Mouse (Mus musculus) midbrain, postnatal 0 days (tissue): ENCODE results near the gene Mras. TPM values are rescaled to one million over a fixed set of nuclear protein-coding genes. Genes with fewer than 3 reads are reported as not detected.
A peak's percentile ranks its signal among the peaks of the same experiment; 100 is the strongest.

Source experiments
- ATAC-seq: fragments of 200-750 bp; cut with Nextera tagmentation; 2 replicates; pipeline ENCODE4 v1.8.0; 2017; ENCODE audit warnings: moderate number of reproducible peaks, mild to moderate bottlenecking, moderate TSS enrichment, moderate library complexity; ENCODE audit not compliant: low FRiP score
- DNase-seq: peaks from one replicate; pipeline ENCODE4 v3.0.0-alpha.2; 2015; ENCODE audit warnings: low spot score
- H3K27ac ChIP-seq: fragments of 300-500 bp; sonication (generic); 2 replicates; pipeline ENCODE4 v1.5.1; 2014; ENCODE audit warnings: low read depth, mild to moderate bottlenecking, low read length, mixed read lengths
- H3K27me3 ChIP-seq: fragments of 300-500 bp; sonication (generic); 2 replicates; pipeline ENCODE4 v1.6.1; 2014; ENCODE audit warnings: low read length, control low read depth, mixed read lengths; ENCODE audit not compliant: insufficient read depth
- H3K36me3 ChIP-seq: fragments of 300-500 bp; sonication (generic); 2 replicates; pipeline ENCODE4 v1.6.1; 2014; ENCODE audit warnings: low read length, control low read depth, mixed read lengths; ENCODE audit not compliant: insufficient read depth
- H3K4me1 ChIP-seq: fragments of 300-500 bp; sonication (generic); 2 replicates; pipeline ENCODE4 v1.6.1; 2014; ENCODE audit warnings: mild to moderate bottlenecking, control low read depth, antibody characterized with exemption, low read length, mixed read lengths; ENCODE audit not compliant: insufficient read depth
- H3K4me2 ChIP-seq: fragments of 300-500 bp; sonication (generic); 2 replicates; pipeline ENCODE4 v1.6.1; 2014; ENCODE audit warnings: low read depth, mild to moderate bottlenecking, low read length, mixed read lengths; ENCODE audit not compliant: poor library complexity, severe bottlenecking
- H3K4me3 ChIP-seq: fragments of 300-500 bp; sonication (generic); 2 replicates; pipeline ENCODE4 v1.5.1; 2014; ENCODE audit warnings: low read depth, mild to moderate bottlenecking, low read length, moderate library complexity
- H3K9ac ChIP-seq: fragments of 300-500 bp; sonication (generic); replicated peaks from 2 replicates; pipeline ENCODE4 v1.6.1; 2014; ENCODE audit warnings: mild to moderate bottlenecking, low read length, moderate library complexity, mixed read lengths; ENCODE audit not compliant: poor library complexity, severe bottlenecking
- H3K9me3 ChIP-seq: fragments of 300-500 bp; sonication (generic); 2 replicates; pipeline ENCODE4 v1.6.1; 2016; ENCODE audit warnings: low read length, control low read depth
- CTCF ChIP-seq: IDR thresholded peaks from 2 replicates; pipeline ENCODE4 v1.5.1; 2016; ENCODE audit warnings: antibody characterized with exemption, mild to moderate bottlenecking
- WGBS: fragments of 180-500 bp; shearing (Covaris S2); extraction: QIAGEN DNeasy Blood & Tissue Kit; methylation state at CpG from one replicate; pipeline ENCODE4 v1.1.7; 2014; 5-methylcytosine and 5-hydroxymethylcytosine counted together
- polyA plus RNA-seq: library from polyadenylated mRNA; unstranded; fragments of >200 nt; fragmentation: Nextera tagmentation; extraction: Ambion mirVana; gene quantifications from 2 replicates; pipeline ENCODE4 v1.2.1, GENCODE M21; 2015
- total RNA-seq: library from RNA; depleted of rRNA; stranded (reverse); fragments of >200 nt; gene quantifications from 2 replicates; pipeline ENCODE4 v1.2.3, GENCODE M21; 2014

Gene Mras
- total and polyA plus RNA-seq, 2 experiments from 2014 or later, result 72.6 to 92.9 TPM

DNA sequence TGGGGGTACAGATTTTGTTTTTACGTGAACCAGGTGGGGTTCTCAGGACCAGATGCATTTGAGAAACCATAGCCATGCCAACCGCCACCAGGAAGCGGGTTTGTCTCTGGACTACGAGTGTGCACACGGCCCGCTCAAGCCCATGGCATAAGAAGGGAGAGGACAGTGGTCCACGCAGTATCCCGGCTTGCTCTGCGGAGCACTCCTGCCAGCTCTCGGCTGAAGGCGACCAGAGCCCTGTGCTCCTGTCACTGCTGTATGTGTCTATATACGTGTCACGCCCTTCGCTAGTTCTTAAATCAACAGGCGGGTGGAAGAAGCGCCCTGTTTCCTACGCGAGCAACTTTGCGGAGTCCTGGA lies 79.6 kb downstream of the Mras start:
- Histone ChIP-seq H3K36me3 (no peaks in the 10 kb centered on the region), H3K4me3 (peak overlapping the region; percentile 47), H3K4me1 (peaks cover 7% of the 10 kb centered on the region; the same call in 1 of the 2 replicates), H3K9me3 (no peaks in the 10 kb centered on the region), H3K27me3 (peaks cover 27% of the 10 kb centered on the region), H3K9ac (peak overlapping the region; percentile 29; the same call in 1 of the 2 replicates), H3K27ac (no peak overlapping the region), H3K4me2 (peak overlapping the region; percentile 98)
- ATAC-seq, result no peak
- no peak for TF ChIP-seq CTCF
- 5% methylated on average over 19 of the region's 19 CpGs for WGBS
- DNase-seq, result no peak

DNA sequence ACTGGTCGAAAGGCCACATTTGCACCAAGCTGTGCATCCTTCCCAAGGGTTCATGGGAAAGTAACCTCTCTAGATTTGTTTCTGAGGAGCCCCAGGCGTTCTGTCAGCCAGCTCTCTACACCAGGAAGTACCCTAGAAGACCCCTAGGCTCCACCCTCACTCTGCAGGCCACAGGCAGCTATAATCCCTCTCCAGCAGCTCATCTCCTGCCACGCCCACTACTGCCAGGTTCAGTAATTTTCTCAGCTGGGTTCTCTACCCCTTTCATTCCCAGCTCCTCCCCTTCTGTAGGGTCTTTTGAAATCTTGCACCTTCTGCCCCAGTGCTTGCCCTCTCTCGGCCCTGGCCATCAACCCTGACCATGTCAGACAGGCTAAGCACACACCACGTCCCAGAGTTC lies 81.2 kb downstream of the Mras start:
- Histone ChIP-seq H3K36me3 (no peaks in the 10 kb centered on the region), H3K9me3 (no peaks in the 10 kb centered on the region), H3K27ac (no peak overlapping the region), H3K4me1 (peaks cover 7% of the 10 kb centered on the region; the same call in 1 of the 2 replicates), H3K4me2 (no peak overlapping the region), H3K4me3 (no peak overlapping the region), H3K9ac (no peak overlapping the region), H3K27me3 (peaks cover 27% of the 10 kb centered on the region)
- TF ChIP-seq CTCF, result no peak
- 31% methylated on average over 5 of the region's 5 CpGs for WGBS
- no peak for DNase-seq
- ATAC-seq, result no peak

DNA sequence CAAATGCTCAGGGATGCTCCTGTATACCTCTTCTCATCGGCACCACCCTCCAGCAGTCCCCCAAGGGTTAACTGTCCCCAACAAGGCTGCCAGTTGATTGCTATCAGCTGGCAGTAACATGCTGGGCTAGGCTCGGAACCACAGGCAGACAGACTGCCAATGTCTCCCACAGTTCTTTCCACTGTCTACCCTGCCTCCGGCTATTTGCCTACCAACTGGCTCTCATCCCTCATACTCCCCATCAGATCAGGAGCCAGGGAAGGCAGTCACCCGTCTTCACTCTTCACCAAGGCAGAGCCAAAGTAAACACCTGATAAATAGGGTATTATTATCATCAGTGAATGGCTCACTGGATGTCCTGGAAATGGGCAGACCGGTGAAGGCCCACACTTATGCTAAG lies 82.4 kb downstream of the Mras start:
- Histone ChIP-seq H3K27ac (no peak overlapping the region), H3K36me3 (no peaks in the 10 kb centered on the region), H3K9ac (no peak overlapping the region), H3K9me3 (no peaks in the 10 kb centered on the region), H3K4me3 (no peak overlapping the region), H3K4me2 (no peak overlapping the region), H3K4me1 (peaks cover 7% of the 10 kb centered on the region; the same call in 1 of the 2 replicates), H3K27me3 (peaks cover 27% of the 10 kb centered on the region)
- WGBS, result 79% methylated on average over 5 of the region's 5 CpGs
- DNase-seq, result no peak
- ATAC-seq, result no peak
- no peak for TF ChIP-seq CTCF

DNA sequence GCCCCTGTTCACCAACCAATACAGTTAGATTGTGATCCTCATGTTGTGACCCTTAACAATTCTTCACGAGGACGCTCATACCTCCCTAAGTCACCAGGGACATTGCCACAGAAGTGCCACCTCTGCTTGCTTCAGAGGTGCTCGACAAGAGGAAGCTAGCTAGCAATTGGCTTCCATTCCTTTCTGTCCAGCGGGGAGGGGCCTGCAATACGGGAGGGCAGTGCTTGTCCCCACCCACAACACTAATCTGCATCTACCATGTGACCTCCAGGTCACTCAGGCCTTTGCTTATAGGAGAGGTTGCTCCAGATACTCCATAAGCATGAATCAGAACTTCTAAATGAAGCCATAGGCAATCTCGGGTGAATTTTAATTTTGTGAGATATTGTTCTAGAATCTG lies 83.8 kb downstream of the Mras start:
- no peaks in the 10 kb centered on the region for H3K9me3 ChIP-seq
- ATAC-seq (no peak), DNase-seq (no peak)
- no peak overlapping the region for H3K4me2 ChIP-seq
- TF ChIP-seq CTCF, result no peak
- no peak overlapping the region for H3K9ac ChIP-seq
- peaks cover 7% of the 10 kb centered on the region; the same call in 1 of the 2 replicates for H3K4me1 ChIP-seq
- no peak overlapping the region for H3K27ac ChIP-seq
- no peaks in the 10 kb centered on the region for H3K36me3 ChIP-seq
- WGBS, result 71% methylated on average over 6 of the region's 6 CpGs
- H3K4me3 ChIP-seq, result no peak overlapping the region
- H3K27me3 ChIP-seq, result peaks cover 20% of the 10 kb centered on the region

DNA sequence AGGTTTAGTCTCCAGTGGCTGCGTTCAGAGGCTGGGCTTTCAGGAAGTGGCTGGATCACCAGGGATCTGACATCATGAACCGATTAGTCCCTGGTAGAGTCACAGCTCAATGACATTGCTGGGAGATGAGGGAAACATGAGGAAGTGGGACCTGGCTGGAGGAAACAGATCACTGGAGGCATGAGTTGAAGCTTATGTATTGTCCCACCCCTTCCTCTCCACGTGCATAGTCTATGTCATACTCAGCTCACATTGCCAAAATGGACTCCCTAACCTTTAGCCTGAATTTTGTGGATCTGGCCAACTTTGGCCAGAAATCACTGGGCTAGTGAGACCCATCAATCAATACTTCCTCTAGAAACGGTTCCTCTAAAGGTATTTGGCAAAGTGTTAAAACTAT lies 84.2 kb downstream of the Mras start:
- Histone ChIP-seq H3K36me3 (no peaks in the 10 kb centered on the region), H3K9me3 (no peaks in the 10 kb centered on the region), H3K9ac (no peak overlapping the region), H3K4me3 (no peak overlapping the region), H3K4me1 (peaks cover 4% of the 10 kb centered on the region; the same call in 1 of the 2 replicates), H3K27me3 (peaks cover 16% of the 10 kb centered on the region), H3K27ac (no peak overlapping the region), H3K4me2 (no peak overlapping the region)
- no peak for TF ChIP-seq CTCF
- no peak for ATAC-seq
- no peak for DNase-seq
- 85% methylated on average over 4 of the region's 4 CpGs for WGBS

DNA sequence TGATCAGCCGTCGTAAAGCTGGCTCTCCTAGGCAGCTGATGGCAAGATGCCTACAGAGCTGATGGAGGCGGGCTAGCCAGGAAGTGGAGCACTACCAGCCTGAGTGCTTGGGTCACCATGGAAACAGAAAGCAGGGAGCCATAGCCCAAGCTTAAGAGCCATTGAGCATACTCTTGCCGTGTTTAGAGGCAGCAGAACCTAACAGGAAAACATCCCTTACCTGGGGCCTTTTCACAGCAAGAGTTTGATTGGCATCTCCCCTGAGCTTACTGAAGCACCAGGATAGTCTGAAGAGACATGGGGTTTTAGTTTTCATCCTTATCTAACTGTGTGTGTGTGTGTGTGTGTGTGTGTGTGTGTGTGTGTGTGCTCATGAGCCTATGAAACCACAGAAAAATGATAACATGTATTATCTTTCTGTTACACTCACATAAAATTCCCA lies 91.8 kb downstream of the Mras start:
- ATAC-seq (peak; percentile 91), DNase-seq (peak; percentile 84)
- Histone ChIP-seq H3K36me3 (no peaks in the 10 kb centered on the region), H3K9ac (no peak overlapping the region), H3K9me3 (no peaks in the 10 kb centered on the region), H3K4me1 (peaks cover 3% of the 10 kb centered on the region; the same call in 1 of the 2 replicates), H3K27ac (0 out of 2 replicates have a peak overlapping the region, but pooled peaks have one; percentile 4), H3K27me3 (no peaks in the 10 kb centered on the region), H3K4me3 (no peak overlapping the region), H3K4me2 (no peak overlapping the region)
- 20% methylated on average over 4 of the region's 4 CpGs for WGBS
- TF ChIP-seq CTCF, result no peak
